Mouse (Mus musculus) MEL-GATA-1-ER (cell line): ENCODE measurements around the gene 2010300C02Rik.

ENCODE experiments used
- DNase-seq: peaks from one replicate; pipeline ENCODE4 v3.0.0-alpha.2; 2012; ENCODE audit warnings: low read depth; ENCODE audit errors: extremely low read depth

Gene 2010300C02Rik

DNA sequence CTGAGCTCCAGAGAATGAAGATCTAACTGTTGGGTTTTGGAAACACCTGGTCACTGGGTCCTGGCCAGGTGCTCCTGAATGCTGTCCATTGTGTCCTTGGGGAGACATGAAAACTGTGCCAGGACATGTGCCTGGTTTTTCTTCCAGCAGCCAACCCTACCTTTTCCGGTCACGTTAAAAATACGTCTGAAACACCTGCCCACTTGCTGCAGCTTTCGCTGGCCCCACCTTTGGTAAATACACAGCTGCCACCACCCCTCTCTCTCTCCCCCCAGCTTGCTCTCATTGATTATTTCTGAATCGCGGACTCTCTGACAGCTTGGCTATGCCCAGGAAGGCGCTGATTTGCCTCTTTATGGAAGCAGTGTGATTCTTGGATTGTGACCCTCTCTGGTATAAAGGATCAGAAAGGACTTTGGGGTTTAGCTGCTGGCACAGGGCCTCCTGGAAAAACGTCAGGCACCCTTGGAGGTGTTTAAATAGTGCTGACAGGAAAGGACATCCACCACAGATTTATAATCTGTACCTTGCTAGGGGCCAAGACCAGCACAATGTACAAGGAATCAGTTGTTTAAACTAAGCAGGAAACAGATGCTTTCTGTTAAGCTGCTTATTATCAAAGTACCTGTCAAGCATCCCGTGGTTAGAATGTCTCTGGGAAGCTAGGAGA lies 136.0 kb downstream of the 2010300C02Rik start:
- DNase-seq = no peak

DNA sequence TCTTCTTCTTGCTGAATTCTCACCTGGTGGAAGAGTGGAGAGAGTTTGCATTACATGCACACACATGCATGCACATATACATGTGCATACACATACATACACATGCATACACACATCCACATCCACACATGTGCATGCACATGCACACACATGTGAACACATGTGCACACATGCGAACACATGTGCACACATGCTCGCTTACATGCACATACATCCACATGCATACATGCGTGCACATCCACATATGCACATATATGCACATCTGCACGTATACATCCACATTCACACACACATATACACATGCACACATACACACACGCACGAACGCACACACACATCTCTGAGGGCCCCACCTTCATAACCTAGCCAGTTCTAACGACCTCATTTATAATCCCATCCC lies 136.7 kb downstream of the 2010300C02Rik start:
- DNase-seq = no peak

DNA sequence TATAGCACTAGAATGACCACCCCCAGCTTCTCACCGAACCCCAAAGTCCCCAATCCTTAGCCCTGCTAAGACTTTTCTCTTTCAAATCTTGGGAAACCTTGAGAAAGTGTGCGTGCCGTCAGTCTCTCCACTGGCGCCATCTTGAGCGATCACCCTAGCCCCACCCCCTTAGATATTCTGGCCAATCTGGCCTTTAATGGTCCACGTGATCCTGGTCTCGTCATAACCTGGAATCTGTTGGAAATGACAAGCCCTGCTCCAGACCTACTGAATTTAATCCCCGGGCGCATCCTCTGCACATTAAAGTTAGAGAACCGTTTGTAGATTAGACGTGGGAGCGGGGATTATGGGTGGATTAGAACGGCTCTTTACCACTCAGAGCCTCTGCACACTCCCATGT lies 140.2 kb downstream of the 2010300C02Rik start:
- no peak for DNase-seq

DNA sequence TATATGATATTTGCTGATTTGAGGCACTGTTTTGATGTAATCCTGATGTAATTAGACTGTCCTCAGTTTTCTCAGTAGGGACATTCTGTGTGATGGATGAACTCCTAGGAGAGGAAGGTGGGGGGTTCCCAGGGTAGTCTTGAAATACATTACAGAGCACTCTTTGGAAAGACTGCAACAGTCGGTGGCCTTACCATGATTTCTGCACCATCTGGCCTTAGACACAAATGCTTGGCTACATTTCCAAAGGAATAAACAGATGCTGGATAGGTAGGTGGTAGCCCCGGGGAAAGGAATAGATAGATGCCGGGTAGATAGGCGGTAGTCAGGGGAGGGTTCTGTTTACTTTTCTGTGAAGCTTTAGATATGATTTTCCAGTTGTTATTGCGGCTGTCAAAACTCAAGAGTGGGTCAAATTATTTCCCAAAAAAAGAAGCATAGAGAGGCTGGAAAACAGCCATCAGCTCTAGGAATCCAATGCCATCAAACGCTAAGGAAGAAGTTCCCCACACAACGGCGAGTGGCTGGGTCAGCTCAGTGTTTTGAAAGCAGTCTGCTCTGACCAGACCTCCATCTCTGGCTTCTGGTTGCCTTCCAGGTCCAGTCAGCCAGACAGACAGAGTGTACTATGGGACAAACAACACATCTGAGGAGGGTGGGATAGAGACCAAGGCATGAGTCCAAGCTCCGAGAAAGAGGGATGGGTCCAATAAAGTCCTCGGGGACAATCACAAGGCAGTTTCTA lies 147.2 kb downstream of the 2010300C02Rik start:
- no peak for DNase-seq

DNA sequence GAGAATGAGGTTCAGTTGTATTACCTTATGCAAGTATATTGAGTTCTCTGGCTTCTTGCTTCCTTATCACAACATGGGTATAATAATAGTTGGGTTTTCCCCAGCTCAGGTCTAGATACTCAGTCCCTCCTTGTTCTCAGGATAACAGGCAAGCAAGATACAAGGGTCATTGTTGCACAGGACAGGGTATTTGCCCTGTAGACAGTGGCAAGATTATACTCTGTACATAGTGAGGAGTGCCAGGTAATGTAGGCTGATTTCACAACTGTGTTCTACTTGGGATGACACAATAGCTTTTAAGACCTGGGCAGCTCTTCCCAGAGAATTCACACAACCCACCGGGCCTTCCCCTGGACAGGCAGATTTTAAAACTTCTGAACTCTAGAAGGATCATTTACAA lies 151.5 kb downstream of the 2010300C02Rik start:
- DNase-seq = no peak

DNA sequence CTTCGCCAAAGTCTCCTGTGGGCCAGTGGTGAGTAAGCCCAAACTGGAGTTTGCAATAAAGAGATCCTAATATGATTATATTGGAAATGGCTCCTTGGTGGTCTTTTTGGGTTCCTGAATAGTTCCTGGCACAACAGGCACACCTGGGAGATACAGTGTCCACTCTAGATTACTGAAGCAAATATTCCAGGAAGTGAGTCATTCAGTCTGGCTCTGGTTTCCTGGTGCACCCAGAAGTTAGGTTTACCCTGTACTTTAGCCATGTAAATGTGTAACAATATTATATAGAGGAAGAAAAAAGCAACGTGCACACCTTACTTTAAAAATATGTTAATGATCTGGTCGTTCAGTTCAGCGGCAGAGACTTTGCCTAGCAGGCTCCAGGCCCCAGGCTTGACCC lies 153.1 kb downstream of the 2010300C02Rik start:
- no peak for DNase-seq

DNA sequence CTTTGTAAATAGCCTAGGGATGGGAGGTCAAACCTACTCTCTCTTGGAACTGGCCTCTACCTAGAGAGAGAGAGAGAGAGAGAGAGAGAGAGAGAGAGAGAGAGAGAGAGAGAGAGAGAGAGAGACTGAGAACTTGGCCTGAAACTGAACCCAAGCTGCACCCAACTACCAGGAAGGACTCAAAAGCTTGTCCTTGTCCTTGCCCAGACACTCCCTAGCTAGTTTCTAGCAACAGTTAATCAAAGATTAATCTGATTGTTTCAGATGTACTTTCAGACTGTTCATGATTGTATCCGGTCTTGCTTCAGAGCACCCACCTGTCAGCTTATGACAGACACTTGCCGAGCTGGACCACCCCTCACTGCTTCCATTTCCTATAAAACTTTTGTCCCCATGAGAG lies 153.5 kb downstream of the 2010300C02Rik start:
- DNase-seq = no peak

DNA sequence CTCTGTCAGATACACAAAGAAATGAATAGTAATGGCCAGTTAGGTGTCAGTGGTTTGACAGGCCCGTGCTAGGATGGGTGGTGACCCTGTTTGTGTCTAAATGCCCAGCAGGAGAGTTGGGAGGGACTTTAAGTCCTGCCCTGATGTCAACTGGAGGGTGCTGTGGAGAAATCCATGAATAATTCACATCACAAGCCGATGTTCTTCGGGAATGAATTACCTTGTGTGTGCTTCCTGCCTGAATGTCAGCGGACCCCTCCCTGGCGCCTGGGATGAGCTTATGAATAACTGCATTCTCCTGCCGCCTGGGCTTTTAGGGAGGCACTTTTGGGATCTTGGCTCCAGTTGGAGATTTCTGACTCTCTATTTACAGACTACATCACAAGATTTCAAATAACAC lies 154.5 kb downstream of the 2010300C02Rik start:
- no peak for DNase-seq

DNA sequence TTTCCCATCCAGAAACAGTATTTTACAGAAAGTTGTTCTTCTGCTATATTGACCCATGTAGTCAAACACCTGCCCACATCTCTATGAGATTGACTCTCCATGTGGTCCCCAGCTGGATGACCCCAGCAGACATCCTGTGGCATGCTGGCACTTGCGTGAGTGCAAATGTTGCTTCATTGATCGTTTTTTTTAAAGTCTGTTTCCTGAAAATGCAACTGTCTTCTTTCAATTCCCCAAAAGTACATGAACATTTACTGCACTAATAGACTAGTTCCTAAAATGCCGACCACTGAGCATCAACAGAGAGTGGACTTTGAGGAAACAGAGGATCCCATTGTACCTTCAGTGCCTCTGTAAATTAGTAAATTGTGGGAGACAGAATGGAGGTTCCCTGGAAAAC lies 157.9 kb downstream of the 2010300C02Rik start:
- DNase-seq = no peak
